Mouse (Mus musculus): ENCODE results near the gene Mapre1. TPM values are rescaled to one million over a fixed set of nuclear protein-coding genes. Genes with fewer than 3 reads are reported as not detected.

Mapre1 gene
- polyA plus RNA-seq, 1 experiment from 2014 or later = 414 TPM

- H3K4me3 ChIP-seq (replicated peaks; ENCODE audit: low read length) = no peak overlapping the region
- no peak overlapping the region for H3K4me2 ChIP-seq (ENCODE audit: low read length)
- WGBS = 79% methylated on average over 1 of the region's 1 CpGs
- no peak overlapping the region for H3K9ac ChIP-seq (replicated peaks; ENCODE audit: low read depth, low read length)
- no peak overlapping the region for H3K27ac ChIP-seq (ENCODE audit: low read length)
- ATAC-seq = no peak
- no peaks in the 10 kb centered on the region for H3K36me3 ChIP-seq (ENCODE audit: control insufficient read depth, insufficient read depth)
- no peaks in the 10 kb centered on the region for H3K27me3 ChIP-seq (replicated peaks; ENCODE audit: control insufficient read depth, insufficient read depth, low read length)
- no peaks in the 10 kb centered on the region for H3K9me3 ChIP-seq (ENCODE audit: control insufficient read depth, low read length)
- H3K4me1 ChIP-seq (replicated peaks; ENCODE audit: control insufficient read depth, insufficient read depth, low read length) = no peaks in the 10 kb centered on the region
Measured at GRCm38 (mm10) chr2:153723098-153723497, 18.0 kb upstream of the Mapre1 start.

DNA sequence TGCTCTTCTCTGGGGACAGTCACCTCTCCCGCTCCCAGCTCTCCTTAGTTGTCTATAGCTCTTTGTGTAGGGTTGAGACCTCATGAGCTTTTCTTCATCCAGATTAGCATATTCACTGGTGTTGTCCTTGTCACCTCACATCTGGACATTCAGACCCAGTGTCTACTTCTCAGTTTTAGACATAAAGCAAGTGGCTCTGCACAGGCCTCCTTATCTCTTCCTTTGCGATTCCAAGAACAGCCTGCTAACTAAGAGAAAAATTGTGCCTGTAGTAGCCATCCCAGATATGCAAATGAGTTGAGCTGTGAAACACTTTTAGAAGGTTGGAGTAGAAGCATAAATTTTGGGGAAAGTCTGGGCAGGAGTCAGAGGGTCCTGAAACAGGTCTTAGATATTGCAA lies 16.6 kb upstream of the Mapre1 start:
- no peaks in the 10 kb centered on the region for H3K9me3 ChIP-seq (ENCODE audit: control insufficient read depth, low read length)
- no peak overlapping the region for H3K9ac ChIP-seq (replicated peaks; ENCODE audit: low read depth, low read length)
- no peaks in the 10 kb centered on the region for H3K27me3 ChIP-seq (replicated peaks; ENCODE audit: control insufficient read depth, insufficient read depth, low read length)
- no peaks in the 10 kb centered on the region for H3K36me3 ChIP-seq (ENCODE audit: control insufficient read depth, insufficient read depth)
- no peak for ATAC-seq
- no peak overlapping the region for H3K4me2 ChIP-seq (ENCODE audit: low read length)
- 78% methylated on average over 2 of the region's 2 CpGs for WGBS
- no peaks in the 10 kb centered on the region for H3K4me1 ChIP-seq (replicated peaks; ENCODE audit: control insufficient read depth, insufficient read depth, low read length)
- no peak overlapping the region for H3K4me3 ChIP-seq (replicated peaks; ENCODE audit: low read length)
- no peak overlapping the region for H3K27ac ChIP-seq (ENCODE audit: low read length)

- no peaks in the 10 kb centered on the region for H3K27me3 ChIP-seq (replicated peaks; ENCODE audit: control insufficient read depth, insufficient read depth, low read length)
- no peak for ATAC-seq
- no peak overlapping the region for H3K9ac ChIP-seq (replicated peaks; ENCODE audit: low read depth, low read length)
- no peak overlapping the region for H3K27ac ChIP-seq (ENCODE audit: low read length)
- H3K4me1 ChIP-seq (replicated peaks; ENCODE audit: control insufficient read depth, insufficient read depth, low read length) = no peaks in the 10 kb centered on the region
- H3K4me3 ChIP-seq (replicated peaks; ENCODE audit: low read length) = no peak overlapping the region
- no peaks in the 10 kb centered on the region for H3K36me3 ChIP-seq (ENCODE audit: control insufficient read depth, insufficient read depth)
- H3K9me3 ChIP-seq (ENCODE audit: control insufficient read depth, low read length) = no peaks in the 10 kb centered on the region
- 29% methylated on average over 2 of the region's 2 CpGs for WGBS
- H3K4me2 ChIP-seq (ENCODE audit: low read length) = no peak overlapping the region
Measured at GRCm38 (mm10) chr2:153724871-153725270, 16.2 kb upstream of the Mapre1 start.

DNA sequence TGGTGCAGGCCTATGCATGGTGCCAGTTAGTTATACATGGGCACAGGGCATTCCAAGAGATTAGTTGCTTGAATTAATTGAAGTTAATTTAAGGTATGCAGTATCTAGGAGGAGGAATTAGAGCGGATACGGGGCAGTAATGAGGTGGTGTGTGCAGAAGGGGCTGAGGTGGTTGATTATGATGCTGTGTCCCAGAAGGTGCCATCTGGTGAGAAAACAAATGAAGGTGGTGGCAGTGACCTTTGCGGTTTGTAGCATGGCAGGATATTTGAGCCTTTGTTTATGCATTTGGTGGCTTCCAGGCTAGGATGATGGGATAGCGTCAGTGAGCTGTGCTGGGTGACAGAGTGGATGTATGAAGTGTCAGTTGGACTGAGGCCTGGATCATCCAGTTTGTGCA lies 15.8 kb upstream of the Mapre1 start:
- H3K27ac ChIP-seq (ENCODE audit: low read length) = no peak overlapping the region
- WGBS = 69% methylated on average over 4 of the region's 4 CpGs
- no peak overlapping the region for H3K4me2 ChIP-seq (ENCODE audit: low read length)
- H3K4me3 ChIP-seq (replicated peaks; ENCODE audit: low read length) = no peak overlapping the region
- H3K9ac ChIP-seq (replicated peaks; ENCODE audit: low read depth, low read length) = no peak overlapping the region
- no peaks in the 10 kb centered on the region for H3K9me3 ChIP-seq (ENCODE audit: control insufficient read depth, low read length)
- no peaks in the 10 kb centered on the region for H3K4me1 ChIP-seq (replicated peaks; ENCODE audit: control insufficient read depth, insufficient read depth, low read length)
- no peak for ATAC-seq
- no peaks in the 10 kb centered on the region for H3K27me3 ChIP-seq (replicated peaks; ENCODE audit: control insufficient read depth, insufficient read depth, low read length)
- H3K36me3 ChIP-seq (ENCODE audit: control insufficient read depth, insufficient read depth) = no peaks in the 10 kb centered on the region

- ATAC-seq = no peak
- H3K9me3 ChIP-seq (ENCODE audit: control insufficient read depth, low read length) = no peaks in the 10 kb centered on the region
- no peak overlapping the region for H3K9ac ChIP-seq (replicated peaks; ENCODE audit: low read depth, low read length)
- no peaks in the 10 kb centered on the region for H3K27me3 ChIP-seq (replicated peaks; ENCODE audit: control insufficient read depth, insufficient read depth, low read length)
- no peak overlapping the region for H3K27ac ChIP-seq (ENCODE audit: low read length)
- WGBS = 84% methylated on average over 4 of the region's 4 CpGs
- no peak overlapping the region for H3K4me3 ChIP-seq (replicated peaks; ENCODE audit: low read length)
- no peaks in the 10 kb centered on the region for H3K36me3 ChIP-seq (ENCODE audit: control insufficient read depth, insufficient read depth)
- no peak overlapping the region for H3K4me2 ChIP-seq (ENCODE audit: low read length)
- H3K4me1 ChIP-seq (replicated peaks; ENCODE audit: control insufficient read depth, insufficient read depth, low read length) = no peaks in the 10 kb centered on the region
Measured at GRCm38 (mm10) chr2:153734033-153734432, 7.0 kb upstream of the Mapre1 start.

DNA sequence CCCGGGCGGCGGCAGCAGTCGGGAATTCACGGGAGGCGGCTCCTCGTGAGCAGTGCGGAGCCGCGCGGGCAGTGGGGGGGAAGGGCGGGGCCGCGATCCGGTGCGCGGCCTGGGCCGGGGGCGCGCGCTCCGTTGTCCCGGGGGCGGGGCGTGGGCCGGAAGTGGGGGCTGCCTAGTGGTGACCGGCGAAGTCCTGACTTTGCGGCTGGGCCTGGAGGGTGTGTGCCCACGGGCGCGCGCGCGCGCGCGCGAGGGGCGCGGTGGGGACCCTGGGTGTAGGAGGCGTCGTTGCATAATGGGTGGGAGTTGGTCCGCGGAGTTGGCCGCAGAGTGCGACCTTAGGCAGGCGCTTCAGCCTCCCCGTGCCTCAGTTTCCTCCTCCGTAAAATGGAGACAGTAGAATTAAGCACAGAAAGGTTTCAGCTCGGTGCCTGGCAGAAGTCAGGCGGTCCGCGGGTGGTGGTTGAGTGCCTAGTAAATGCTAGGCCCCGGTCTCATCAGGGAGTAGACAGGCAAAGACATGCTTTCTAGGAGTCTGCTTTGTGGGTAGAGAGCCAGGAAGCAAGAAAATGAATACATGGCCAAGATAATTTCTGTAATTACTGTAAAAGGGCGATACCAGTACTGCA lies 477 bp downstream of the Mapre1 start:
- H3K4me1 ChIP-seq (replicated peaks; ENCODE audit: control insufficient read depth, insufficient read depth, low read length) = peaks cover 28% of the 10 kb centered on the region

DNA sequence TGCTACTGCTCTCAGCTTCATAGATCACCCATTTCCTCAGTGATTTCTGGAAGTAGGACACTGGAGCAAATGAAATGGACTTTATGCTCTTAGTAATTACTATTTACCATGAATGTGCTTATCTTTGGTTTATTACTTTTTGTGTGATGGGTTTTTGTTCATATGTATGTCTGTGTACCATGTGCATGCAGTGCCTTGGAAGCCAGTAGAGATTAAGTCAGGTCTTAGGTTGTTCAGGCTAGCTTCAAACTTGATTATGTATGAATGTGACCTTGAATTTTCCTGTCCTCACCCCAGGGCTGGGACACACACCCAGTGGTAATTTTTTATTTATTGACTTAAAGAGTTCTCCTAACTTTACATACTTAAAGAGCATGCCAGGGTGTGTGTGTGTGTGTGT lies 6.9 kb downstream of the Mapre1 start:
- no peak overlapping the region for H3K4me3 ChIP-seq (replicated peaks; ENCODE audit: low read length)
- H3K27ac ChIP-seq (ENCODE audit: low read length) = no peak overlapping the region
- peaks cover 14% of the 10 kb centered on the region for H3K4me1 ChIP-seq (replicated peaks; ENCODE audit: control insufficient read depth, insufficient read depth, low read length)
- H3K9me3 ChIP-seq (ENCODE audit: control insufficient read depth, low read length) = no peaks in the 10 kb centered on the region
- no peak for ATAC-seq
- H3K36me3 ChIP-seq (ENCODE audit: control insufficient read depth, insufficient read depth) = peaks cover 4% of the 10 kb centered on the region; the same call in 1 of the 2 replicates
- no peak overlapping the region for H3K4me2 ChIP-seq (ENCODE audit: low read length)
- H3K27me3 ChIP-seq (replicated peaks; ENCODE audit: control insufficient read depth, insufficient read depth, low read length) = no peaks in the 10 kb centered on the region
- H3K9ac ChIP-seq (replicated peaks; ENCODE audit: low read depth, low read length) = no peak overlapping the region

More for the DNA sequence above, 477 bp downstream of the Mapre1 start:
- Histone ChIP-seq H3K9ac (replicated peaks; ENCODE audit: low read depth, low read length) (peak overlapping the region; percentile 76), H3K9me3 (ENCODE audit: control insufficient read depth, low read length) (no peaks in the 10 kb centered on the region), H3K4me2 (ENCODE audit: low read length) (peak overlapping the region; percentile 64), H3K4me3 (replicated peaks; ENCODE audit: low read length) (peak overlapping the region; percentile 86), H3K27ac (ENCODE audit: low read length) (peak overlapping the region; percentile 95), H3K36me3 (ENCODE audit: control insufficient read depth, insufficient read depth) (no peaks in the 10 kb centered on the region), H3K27me3 (replicated peaks; ENCODE audit: control insufficient read depth, insufficient read depth, low read length) (no peaks in the 10 kb centered on the region)
- ATAC-seq = peak; percentile 81
- under 1% methylated on average over 52 of the region's 56 CpGs for WGBS

GRCm38 (mm10) chr2:153750363-153750762 lies 9.3 kb downstream of the Mapre1 start:
- no peak overlapping the region for H3K4me2 ChIP-seq (ENCODE audit: low read length)
- no peak overlapping the region for H3K27ac ChIP-seq (ENCODE audit: low read length)
- ATAC-seq = no peak
- no peak overlapping the region for H3K4me3 ChIP-seq (replicated peaks; ENCODE audit: low read length)
- peaks cover 6% of the 10 kb centered on the region; the same call in 1 of the 2 replicates for H3K36me3 ChIP-seq (ENCODE audit: control insufficient read depth, insufficient read depth)
- H3K9ac ChIP-seq (replicated peaks; ENCODE audit: low read depth, low read length) = no peak overlapping the region
- H3K4me1 ChIP-seq (replicated peaks; ENCODE audit: control insufficient read depth, insufficient read depth, low read length) = 0 out of 2 replicates have a peak, but pooled peaks cover 1% of the 10 kb centered on the region
- H3K9me3 ChIP-seq (ENCODE audit: control insufficient read depth, low read length) = no peaks in the 10 kb centered on the region
- WGBS = 88% methylated on average over 2 of the region's 2 CpGs
- no peaks in the 10 kb centered on the region for H3K27me3 ChIP-seq (replicated peaks; ENCODE audit: control insufficient read depth, insufficient read depth, low read length)

- 93% methylated on average over 5 of the region's 5 CpGs for WGBS
- Histone ChIP-seq H3K36me3 (ENCODE audit: control insufficient read depth, insufficient read depth) (peaks cover 40% of the 10 kb centered on the region), H3K4me1 (replicated peaks; ENCODE audit: control insufficient read depth, insufficient read depth, low read length) (no peaks in the 10 kb centered on the region), H3K27ac (ENCODE audit: low read length) (no peak overlapping the region), H3K9ac (replicated peaks; ENCODE audit: low read depth, low read length) (no peak overlapping the region), H3K9me3 (ENCODE audit: control insufficient read depth, low read length) (no peaks in the 10 kb centered on the region), H3K4me3 (replicated peaks; ENCODE audit: low read length) (no peak overlapping the region), H3K4me2 (ENCODE audit: low read length) (no peak overlapping the region), H3K27me3 (replicated peaks; ENCODE audit: control insufficient read depth, insufficient read depth, low read length) (no peaks in the 10 kb centered on the region)
- no peak for ATAC-seq
Measured at GRCm38 (mm10) chr2:153762121-153762520, 21.0 kb downstream of the Mapre1 start.

GRCm38 (mm10) chr2:153767484-153767883 lies 26.4 kb downstream of the Mapre1 start:
- no peak overlapping the region for H3K4me3 ChIP-seq (replicated peaks; ENCODE audit: low read length)
- no peak for ATAC-seq
- no peak overlapping the region for H3K9ac ChIP-seq (replicated peaks; ENCODE audit: low read depth, low read length)
- H3K4me1 ChIP-seq (replicated peaks; ENCODE audit: control insufficient read depth, insufficient read depth, low read length) = no peaks in the 10 kb centered on the region
- no peaks in the 10 kb centered on the region for H3K27me3 ChIP-seq (replicated peaks; ENCODE audit: control insufficient read depth, insufficient read depth, low read length)
- 47% methylated on average over 6 of the region's 6 CpGs for WGBS
- H3K36me3 ChIP-seq (ENCODE audit: control insufficient read depth, insufficient read depth) = peaks cover 15% of the 10 kb centered on the region
- no peaks in the 10 kb centered on the region for H3K9me3 ChIP-seq (ENCODE audit: control insufficient read depth, low read length)
- H3K4me2 ChIP-seq (ENCODE audit: low read length) = no peak overlapping the region
- H3K27ac ChIP-seq (ENCODE audit: low read length) = no peak overlapping the region

Data from forebrain, embryonic 16.5 days (tissue).